Mouse (Mus musculus): ENCODE measurements at regions not wholly inside any gene's neighbourhood (a gene's known extent, or its start where the extent isn't known, plus 50 kb on each side); places are given as distances from the start of the nearest gene placed in this dataset.

DNA sequence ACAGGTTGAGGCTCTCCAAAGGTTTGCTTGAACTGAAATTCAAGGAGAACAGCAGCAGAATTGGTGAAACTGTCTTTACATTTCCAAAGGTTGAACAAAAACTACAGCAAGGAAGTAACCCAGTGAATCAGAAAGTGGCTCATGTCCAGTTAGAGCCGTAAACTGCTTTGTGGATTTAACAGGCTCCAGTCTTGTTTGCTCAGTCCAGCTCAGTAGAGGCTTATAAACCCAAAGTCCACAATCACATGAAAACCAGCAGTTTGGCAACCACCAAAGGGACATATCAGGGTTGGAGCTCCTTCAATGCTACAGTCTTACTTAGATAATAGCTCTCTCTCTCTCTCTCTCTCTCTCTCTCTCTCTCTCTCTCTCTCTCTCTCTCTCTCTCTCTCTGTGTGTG is 770.2 kb upstream of the Frg1 start:
- no peaks in the 10 kb centered on the region for H3K9me3 ChIP-seq (ENCODE audit: control insufficient read depth, low read length)
- no peak overlapping the region for H3K27ac ChIP-seq (ENCODE audit: low read depth, low read length)
- H3K4me1 ChIP-seq (replicated peaks; ENCODE audit: control insufficient read depth, insufficient read depth, low read length), result no peaks in the 10 kb centered on the region
- WGBS, result 83% methylated on average over 1 of the region's 1 CpGs
- no peak overlapping the region for H3K9ac ChIP-seq (ENCODE audit: low read depth, low read length)
- H3K4me2 ChIP-seq, result no peak overlapping the region
- ATAC-seq (replicated peaks; ENCODE audit: low FRiP score) (peak; percentile 54), DNase-seq (ENCODE audit: low spot score) (no peak)
- no peak overlapping the region for H3K4me3 ChIP-seq (ENCODE audit: low read depth, low read length)
- H3K36me3 ChIP-seq (ENCODE audit: control insufficient read depth, insufficient read depth, low read length), result no peaks in the 10 kb centered on the region
- H3K27me3 ChIP-seq (replicated peaks; ENCODE audit: control insufficient read depth, insufficient read depth, low read length), result no peaks in the 10 kb centered on the region

GRCm38 (mm10) chr8:42183288-42183878 is 766.5 kb upstream of the Frg1 start:
- H3K9ac ChIP-seq (ENCODE audit: low read depth, low read length), result no peak overlapping the region
- ATAC-seq (replicated peaks; ENCODE audit: low FRiP score) (no peak), DNase-seq (ENCODE audit: low spot score) (no peak)
- no peaks in the 10 kb centered on the region for H3K36me3 ChIP-seq (ENCODE audit: control insufficient read depth, insufficient read depth, low read length)
- no peak overlapping the region for H3K4me2 ChIP-seq
- 74% methylated on average over 4 of the region's 4 CpGs for WGBS
- H3K27ac ChIP-seq (ENCODE audit: low read depth, low read length), result no peak overlapping the region
- H3K4me3 ChIP-seq (ENCODE audit: low read depth, low read length), result no peak overlapping the region
- no peaks in the 10 kb centered on the region for H3K4me1 ChIP-seq (replicated peaks; ENCODE audit: control insufficient read depth, insufficient read depth, low read length)
- no peaks in the 10 kb centered on the region for H3K27me3 ChIP-seq (replicated peaks; ENCODE audit: control insufficient read depth, insufficient read depth, low read length)
- H3K9me3 ChIP-seq (ENCODE audit: control insufficient read depth, low read length), result no peaks in the 10 kb centered on the region

DNA sequence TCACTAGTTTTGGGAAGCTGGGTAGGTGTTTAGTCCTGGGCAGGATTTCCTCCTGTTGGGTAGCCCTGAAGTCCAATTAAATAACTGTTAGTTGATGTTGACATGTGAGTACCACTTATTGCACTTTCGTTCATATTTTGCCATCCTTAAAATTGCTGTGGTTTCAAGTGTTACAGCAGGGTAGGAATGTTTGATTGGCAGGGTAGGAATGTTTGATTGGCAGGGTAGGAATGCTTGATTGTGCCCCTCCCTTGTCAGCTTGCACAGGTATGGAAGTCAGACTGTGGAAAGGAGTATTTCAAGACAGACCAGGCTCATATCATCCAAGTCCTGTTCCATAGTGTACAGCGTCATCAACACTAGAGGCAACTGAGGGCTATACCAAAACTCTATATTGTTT is 745.6 kb upstream of the Frg1 start:
- WGBS, result 77% methylated on average over 2 of the region's 2 CpGs
- H3K9ac ChIP-seq (ENCODE audit: low read depth, low read length), result no peak overlapping the region
- ATAC-seq (replicated peaks; ENCODE audit: low FRiP score), result no peak
- no peak overlapping the region for H3K4me3 ChIP-seq (ENCODE audit: low read depth, low read length)
- H3K27me3 ChIP-seq (replicated peaks; ENCODE audit: control insufficient read depth, insufficient read depth, low read length), result no peaks in the 10 kb centered on the region
- H3K27ac ChIP-seq (ENCODE audit: low read depth, low read length), result no peak overlapping the region
- no peaks in the 10 kb centered on the region for H3K4me1 ChIP-seq (replicated peaks; ENCODE audit: control insufficient read depth, insufficient read depth, low read length)
- no peak for DNase-seq (ENCODE audit: low spot score)
- H3K36me3 ChIP-seq (ENCODE audit: control insufficient read depth, insufficient read depth, low read length), result no peaks in the 10 kb centered on the region
- no peak overlapping the region for H3K4me2 ChIP-seq
- no peaks in the 10 kb centered on the region for H3K9me3 ChIP-seq (ENCODE audit: control insufficient read depth, low read length)

DNA sequence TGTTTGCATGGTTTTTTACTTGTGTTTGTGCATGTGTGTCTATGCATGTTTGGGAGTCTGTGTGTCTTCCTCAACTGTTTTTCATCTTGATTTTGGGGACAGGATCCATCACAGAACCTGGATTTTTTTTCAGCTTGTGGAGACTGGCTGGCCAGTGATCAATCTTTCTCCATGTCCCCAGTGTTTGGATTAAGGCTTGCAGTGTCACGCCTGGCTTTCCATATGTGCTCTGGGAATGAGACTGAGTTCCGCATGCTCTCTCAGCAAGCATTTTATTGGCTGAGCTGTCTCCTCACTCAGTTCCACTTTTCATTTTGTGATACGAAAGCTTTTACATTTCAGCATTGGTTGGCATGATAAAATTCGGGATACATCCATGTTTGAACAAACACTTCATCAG is 740.1 kb upstream of the Frg1 start:
- no peaks in the 10 kb centered on the region for H3K9me3 ChIP-seq (ENCODE audit: control insufficient read depth, low read length)
- 71% methylated on average over 4 of the region's 4 CpGs for WGBS
- no peak overlapping the region for H3K27ac ChIP-seq (ENCODE audit: low read depth, low read length)
- no peaks in the 10 kb centered on the region for H3K36me3 ChIP-seq (ENCODE audit: control insufficient read depth, insufficient read depth, low read length)
- no peak overlapping the region for H3K9ac ChIP-seq (ENCODE audit: low read depth, low read length)
- no peak for ATAC-seq (replicated peaks; ENCODE audit: low FRiP score)
- no peak overlapping the region for H3K4me2 ChIP-seq
- no peak for DNase-seq (ENCODE audit: low spot score)
- no peaks in the 10 kb centered on the region for H3K27me3 ChIP-seq (replicated peaks; ENCODE audit: control insufficient read depth, insufficient read depth, low read length)
- H3K4me1 ChIP-seq (replicated peaks; ENCODE audit: control insufficient read depth, insufficient read depth, low read length), result no peaks in the 10 kb centered on the region
- no peak overlapping the region for H3K4me3 ChIP-seq (ENCODE audit: low read depth, low read length)

GRCm38 (mm10) chr8:42156588-42156987 is 739.7 kb upstream of the Frg1 start:
- H3K36me3 ChIP-seq (ENCODE audit: control insufficient read depth, insufficient read depth, low read length), result no peaks in the 10 kb centered on the region
- ATAC-seq (replicated peaks; ENCODE audit: low FRiP score), result no peak
- H3K27me3 ChIP-seq (replicated peaks; ENCODE audit: control insufficient read depth, insufficient read depth, low read length), result no peaks in the 10 kb centered on the region
- H3K9me3 ChIP-seq (ENCODE audit: control insufficient read depth, low read length), result no peaks in the 10 kb centered on the region
- H3K4me2 ChIP-seq, result no peak overlapping the region
- H3K4me1 ChIP-seq (replicated peaks; ENCODE audit: control insufficient read depth, insufficient read depth, low read length), result no peaks in the 10 kb centered on the region
- WGBS, result 50% methylated on average over 1 of the region's 1 CpGs
- no peak overlapping the region for H3K27ac ChIP-seq (ENCODE audit: low read depth, low read length)
- no peak overlapping the region for H3K9ac ChIP-seq (ENCODE audit: low read depth, low read length)
- DNase-seq (ENCODE audit: low spot score), result no peak
- no peak overlapping the region for H3K4me3 ChIP-seq (ENCODE audit: low read depth, low read length)

- 71% methylated on average over 5 of the region's 5 CpGs for WGBS
- Histone ChIP-seq H3K27me3 (replicated peaks; ENCODE audit: control insufficient read depth, insufficient read depth, low read length) (no peaks in the 10 kb centered on the region), H3K4me3 (ENCODE audit: low read depth, low read length) (no peak overlapping the region), H3K9me3 (ENCODE audit: control insufficient read depth, low read length) (no peaks in the 10 kb centered on the region), H3K27ac (ENCODE audit: low read depth, low read length) (no peak overlapping the region), H3K4me1 (replicated peaks; ENCODE audit: control insufficient read depth, insufficient read depth, low read length) (no peaks in the 10 kb centered on the region), H3K9ac (ENCODE audit: low read depth, low read length) (no peak overlapping the region), H3K4me2 (no peak overlapping the region), H3K36me3 (ENCODE audit: control insufficient read depth, insufficient read depth, low read length) (no peaks in the 10 kb centered on the region)
- ATAC-seq (replicated peaks; ENCODE audit: low FRiP score) (no peak), DNase-seq (ENCODE audit: low spot score) (no peak)
Observed at GRCm38 (mm10) chr8:42144685-42145084, 727.8 kb upstream of the Frg1 start.

DNA sequence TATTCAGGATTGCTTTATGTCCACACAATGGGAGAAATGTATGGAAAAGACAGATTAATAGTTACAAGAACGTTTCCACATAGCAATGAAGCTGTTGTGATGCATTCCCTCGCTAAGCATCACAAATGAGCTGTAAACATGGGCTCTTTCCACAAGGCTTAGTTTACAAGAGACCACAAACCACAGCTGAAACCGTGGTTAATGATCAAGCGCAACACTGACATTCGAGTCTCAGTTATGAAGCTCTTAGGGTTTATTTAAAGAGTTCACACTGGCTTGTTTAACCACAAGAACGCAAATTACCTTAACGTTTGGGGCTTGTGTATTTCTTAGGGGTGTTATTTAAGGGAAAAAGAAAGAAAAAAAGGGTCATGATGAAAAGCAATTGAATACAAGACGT is 727.3 kb upstream of the Frg1 start:
- DNase-seq (ENCODE audit: low spot score) (no peak), ATAC-seq (replicated peaks; ENCODE audit: low FRiP score) (no peak)
- Histone ChIP-seq H3K36me3 (ENCODE audit: control insufficient read depth, insufficient read depth, low read length) (no peaks in the 10 kb centered on the region), H3K4me3 (ENCODE audit: low read depth, low read length) (no peak overlapping the region), H3K4me2 (no peak overlapping the region), H3K27me3 (replicated peaks; ENCODE audit: control insufficient read depth, insufficient read depth, low read length) (no peaks in the 10 kb centered on the region), H3K9ac (ENCODE audit: low read depth, low read length) (no peak overlapping the region), H3K27ac (ENCODE audit: low read depth, low read length) (no peak overlapping the region), H3K4me1 (replicated peaks; ENCODE audit: control insufficient read depth, insufficient read depth, low read length) (no peaks in the 10 kb centered on the region), H3K9me3 (ENCODE audit: control insufficient read depth, low read length) (no peaks in the 10 kb centered on the region)
- WGBS, result 53% methylated on average over 8 of the region's 8 CpGs

DNA sequence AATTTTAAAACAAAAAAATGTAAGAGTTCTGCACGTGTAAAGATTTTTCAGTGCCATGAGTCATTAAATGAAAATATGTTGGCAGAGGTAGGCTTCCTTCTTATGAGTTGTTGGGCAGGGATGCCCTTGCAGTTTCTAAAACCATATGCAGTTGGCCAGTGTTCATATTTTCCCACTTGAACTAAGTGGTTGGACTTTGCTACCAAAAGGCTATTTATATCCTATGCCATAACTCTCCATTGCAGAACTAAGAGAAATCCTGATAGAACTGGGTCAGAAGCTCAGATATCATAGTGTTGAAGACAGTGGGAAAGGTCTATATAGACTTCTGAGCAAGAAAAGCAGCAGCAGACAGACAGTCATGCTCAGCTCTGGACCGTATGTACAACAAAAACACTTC is 690.7 kb upstream of the Frg1 start:
- Histone ChIP-seq H3K9ac (ENCODE audit: low read depth, low read length) (no peak overlapping the region), H3K36me3 (ENCODE audit: control insufficient read depth, insufficient read depth, low read length) (no peaks in the 10 kb centered on the region), H3K9me3 (ENCODE audit: control insufficient read depth, low read length) (no peaks in the 10 kb centered on the region), H3K4me1 (replicated peaks; ENCODE audit: control insufficient read depth, insufficient read depth, low read length) (no peaks in the 10 kb centered on the region), H3K27me3 (replicated peaks; ENCODE audit: control insufficient read depth, insufficient read depth, low read length) (no peaks in the 10 kb centered on the region), H3K27ac (ENCODE audit: low read depth, low read length) (no peak overlapping the region), H3K4me3 (ENCODE audit: low read depth, low read length) (no peak overlapping the region), H3K4me2 (no peak overlapping the region)
- no peak for ATAC-seq (replicated peaks; ENCODE audit: low FRiP score)
- 80% methylated on average over 2 of the region's 2 CpGs for WGBS
- DNase-seq (ENCODE audit: low spot score), result no peak

GRCm38 (mm10) chr8:42069314-42069713 is 652.4 kb upstream of the Frg1 start:
- DNase-seq (ENCODE audit: low spot score) (no peak), ATAC-seq (replicated peaks; ENCODE audit: low FRiP score) (no peak)
- Histone ChIP-seq H3K27ac (ENCODE audit: low read depth, low read length) (no peak overlapping the region), H3K4me2 (no peak overlapping the region), H3K4me1 (replicated peaks; ENCODE audit: control insufficient read depth, insufficient read depth, low read length) (no peaks in the 10 kb centered on the region), H3K9me3 (ENCODE audit: control insufficient read depth, low read length) (no peaks in the 10 kb centered on the region), H3K4me3 (ENCODE audit: low read depth, low read length) (no peak overlapping the region), H3K9ac (ENCODE audit: low read depth, low read length) (no peak overlapping the region), H3K27me3 (replicated peaks; ENCODE audit: control insufficient read depth, insufficient read depth, low read length) (no peaks in the 10 kb centered on the region), H3K36me3 (ENCODE audit: control insufficient read depth, insufficient read depth, low read length) (no peaks in the 10 kb centered on the region)
- WGBS, result 60% methylated on average over 1 of the region's 1 CpGs
